Mouse (Mus musculus): ENCODE measurements around the gene Tmcc3. TPM values are rescaled to one million over a fixed set of nuclear protein-coding genes. Genes with fewer than 3 reads are reported as not detected.
"Not testable (repeated sequence)": the region's sequence is repeated elsewhere in the genome, so short reads cannot be mapped to it uniquely, and the experiment has no call there.

Gene Tmcc3
- total RNA-seq, 2 experiments from 2014 or later: 25.7 to 31.5 TPM

DNA sequence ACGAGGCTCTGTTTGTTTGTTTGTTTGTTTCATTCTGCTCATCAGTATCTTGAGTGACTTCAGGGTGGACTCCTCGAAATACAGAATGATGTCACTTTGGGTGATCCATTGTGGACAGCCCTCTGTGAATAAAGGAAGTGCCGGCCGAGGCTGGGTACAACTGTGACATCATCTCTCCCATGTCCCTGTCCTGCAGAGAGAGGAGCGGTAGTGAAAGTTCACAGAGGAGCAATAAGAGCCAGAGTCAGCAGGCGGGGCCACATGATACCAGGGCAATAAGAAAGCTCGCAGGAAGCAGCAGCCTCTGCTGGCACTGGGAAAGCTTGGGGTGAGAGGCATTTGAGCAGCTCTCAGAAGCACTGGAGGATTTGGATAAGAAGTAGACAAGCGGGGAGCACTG lies 264.2 kb downstream of the Tmcc3 start:
- DNase-seq: peak; percentile 69 to 87

DNA sequence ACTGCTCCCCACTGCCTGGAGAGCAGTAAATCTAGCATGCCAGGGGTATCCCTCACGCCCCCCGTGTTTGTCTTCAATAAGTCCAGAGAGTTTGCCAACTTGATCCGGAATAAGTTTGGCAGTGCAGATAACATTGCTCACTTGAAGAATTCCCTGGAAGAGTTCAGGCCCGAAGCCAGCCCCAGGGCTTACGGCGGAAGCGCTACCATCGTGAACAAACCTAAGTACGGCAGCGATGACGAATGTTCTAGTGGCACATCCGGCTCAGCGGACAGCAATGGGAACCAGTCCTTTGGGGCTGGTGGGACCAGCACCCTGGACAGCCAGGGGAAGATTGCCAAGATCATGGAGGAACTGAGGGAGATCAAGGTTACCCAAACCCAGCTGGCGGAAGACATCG lies 267.1 kb downstream of the Tmcc3 start:
- peak in 1 of 2 experiments; percentile 11 for DNase-seq

DNA sequence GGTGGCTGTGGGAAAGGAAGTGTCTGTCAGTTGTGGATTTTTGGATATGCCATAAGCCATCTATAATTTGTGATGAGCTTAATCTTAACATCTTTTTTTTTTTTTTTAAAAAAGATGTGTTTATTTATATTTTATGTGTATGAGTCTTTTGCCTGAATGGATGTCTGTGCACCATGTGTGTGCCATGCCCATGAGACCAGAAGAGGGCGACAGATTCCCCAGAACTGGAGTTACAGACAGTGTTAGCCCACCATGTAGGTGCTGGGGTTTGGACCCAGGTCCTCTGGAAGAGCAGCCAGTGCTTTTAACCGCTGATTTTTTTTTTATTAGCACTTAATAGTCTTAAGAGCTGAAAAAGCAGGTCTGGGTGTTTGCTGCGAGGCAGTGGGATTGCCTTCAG lies 269.6 kb downstream of the Tmcc3 start:
- DNase-seq: peak in 1 of 2 experiments; percentile 2

DNA sequence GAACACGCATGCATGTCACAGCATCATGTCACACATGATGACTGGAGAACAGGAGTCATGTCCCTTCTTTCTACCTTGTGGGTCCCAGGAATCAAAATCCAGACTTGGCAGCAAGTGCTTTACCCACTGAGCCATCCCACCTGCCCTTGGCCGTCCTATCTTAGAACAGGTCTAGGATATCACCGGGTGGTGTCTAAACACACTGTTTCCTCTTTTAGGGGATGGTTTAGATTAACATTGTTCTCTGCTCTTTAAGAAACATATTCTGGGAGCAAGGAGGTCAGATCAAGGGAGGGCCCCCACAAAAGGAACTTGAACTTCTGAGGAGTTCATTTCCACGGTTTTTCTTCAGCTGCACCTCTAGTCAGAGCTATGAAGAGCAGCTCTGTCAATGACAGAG lies 272.0 kb downstream of the Tmcc3 start:
- no peak for DNase-seq

- DNase-seq: no peak
Observed at GRCm38 (mm10) chr10:94584851-94585359, 273.2 kb downstream of the Tmcc3 start.

DNA sequence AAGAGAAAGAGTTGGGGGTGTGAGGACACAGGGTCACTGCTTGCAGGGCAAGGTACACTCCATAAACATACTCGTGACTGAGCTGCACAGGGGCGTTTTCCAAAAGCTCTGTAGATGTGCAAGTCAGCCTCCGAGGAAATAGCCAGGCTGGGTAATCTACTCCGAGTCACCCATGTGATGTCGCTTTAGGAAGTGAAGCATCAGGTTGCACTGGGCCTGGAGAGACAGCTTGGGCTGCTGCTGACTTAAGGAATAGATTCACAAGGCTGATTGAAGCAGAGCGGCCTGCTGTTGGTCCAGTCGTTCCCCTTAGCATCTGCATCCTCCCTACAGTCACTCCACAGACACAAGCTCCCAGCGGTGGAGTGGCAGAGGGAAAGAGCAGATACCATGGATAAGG lies 274.1 kb downstream of the Tmcc3 start:
- DNase-seq: no peak

DNA sequence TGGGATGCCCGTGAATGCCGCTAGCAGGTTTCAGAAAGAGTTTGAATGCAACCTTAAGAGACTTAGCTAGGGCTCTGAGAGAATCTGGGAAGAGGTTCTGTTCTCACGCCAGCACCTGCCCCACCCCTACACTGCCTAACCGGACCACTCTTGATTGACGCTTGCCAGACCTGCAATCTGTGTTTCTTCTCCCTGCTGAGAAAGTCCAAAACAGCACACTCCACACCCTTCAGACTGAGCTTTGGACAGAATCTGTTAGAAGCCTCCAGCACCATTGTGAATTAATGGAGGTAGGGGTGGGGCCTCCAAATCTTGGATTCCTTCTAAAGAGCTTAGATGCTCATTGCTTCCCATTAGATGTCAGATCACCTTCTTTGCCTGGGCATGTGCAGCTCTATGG lies 277.2 kb downstream of the Tmcc3 start:
- DNase-seq: no peak

- peak in 1 of 2 experiments; percentile 65 for DNase-seq
Observed at GRCm38 (mm10) chr10:94595705-94596104, 284.0 kb downstream of the Tmcc3 start.

- not testable (repeated sequence) for DNase-seq
Observed at GRCm38 (mm10) chr10:94599846-94600245, 288.1 kb downstream of the Tmcc3 start.

- no peak for DNase-seq
Observed at GRCm38 (mm10) chr10:94601034-94601433, 289.3 kb downstream of the Tmcc3 start.

DNA sequence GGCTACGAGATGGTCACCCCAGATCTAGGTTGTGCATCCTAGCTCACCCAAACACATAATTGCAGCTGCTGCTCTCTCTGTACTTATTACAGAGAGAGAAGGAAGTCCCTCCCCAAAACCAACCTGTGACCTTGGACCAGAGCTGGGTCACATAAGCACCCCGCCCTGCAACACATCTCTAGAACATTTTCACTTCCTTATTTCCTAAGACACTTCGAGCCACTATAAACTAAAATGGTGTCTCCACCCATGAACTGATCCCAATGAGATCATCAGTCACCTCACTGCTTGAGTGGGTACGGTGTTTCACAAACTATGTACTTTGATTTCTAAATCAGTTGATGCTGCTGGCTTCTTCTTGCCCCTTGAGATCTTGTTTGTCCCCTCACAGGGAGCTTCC lies 293.7 kb downstream of the Tmcc3 start:
- peak in 1 of 2 experiments; percentile 40 for DNase-seq

- DNase-seq: peak; percentile 80 to 88
Observed at GRCm38 (mm10) chr10:94609309-94609777, 297.6 kb downstream of the Tmcc3 start.

GRCm38 (mm10) chr10:94611228-94611968 lies 299.6 kb downstream of the Tmcc3 start:
- no peak for DNase-seq

GRCm38 (mm10) chr10:94611969-94612440 lies 300.3 kb downstream of the Tmcc3 start:
- DNase-seq: peak in 1 of 2 experiments; percentile 23

DNA sequence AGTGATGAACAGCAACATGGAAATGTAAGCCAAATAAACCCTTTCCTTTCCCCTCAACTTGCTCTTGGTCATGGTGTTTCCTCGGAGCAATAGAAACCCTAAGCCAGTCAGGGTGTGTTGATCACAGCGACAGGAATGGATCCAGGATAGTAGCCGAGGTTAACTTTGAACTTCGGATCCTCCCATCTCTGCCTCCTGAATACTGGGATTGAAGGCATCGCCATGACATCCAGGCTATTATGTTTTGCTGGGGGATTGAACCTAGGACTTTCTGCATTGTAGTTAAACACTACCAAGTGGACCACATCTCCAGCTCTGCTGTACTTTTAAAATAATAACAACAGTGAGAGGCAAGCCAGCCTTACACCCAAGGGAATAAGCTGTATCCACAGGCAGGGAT lies 307.8 kb downstream of the Tmcc3 start:
- DNase-seq: no peak

DNA sequence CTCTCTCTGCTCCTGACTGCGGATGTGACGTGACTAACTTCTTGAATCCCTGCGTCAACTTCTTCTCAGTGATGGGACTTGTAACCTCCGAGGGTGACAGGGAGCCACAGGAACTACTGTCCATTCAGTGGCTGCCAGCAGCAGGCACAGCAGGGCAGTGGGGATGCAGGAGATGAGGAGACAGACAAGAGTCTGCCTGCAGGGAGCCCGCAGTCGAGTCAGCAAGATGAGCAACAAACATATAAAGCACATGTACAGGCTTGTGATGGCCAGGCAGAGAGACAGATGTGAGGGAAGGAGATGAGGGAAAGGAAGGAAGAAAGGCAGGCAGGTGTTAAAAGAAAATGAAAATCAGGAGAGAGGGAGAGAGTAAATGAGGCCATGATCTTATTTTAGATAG lies 308.8 kb downstream of the Tmcc3 start:
- DNase-seq: no peak

GRCm38 (mm10) chr10:94621420-94622225 lies 309.9 kb downstream of the Tmcc3 start:
- DNase-seq: no peak

- DNase-seq: no peak
Observed at GRCm38 (mm10) chr10:94622281-94622680, 310.5 kb downstream of the Tmcc3 start.

DNA sequence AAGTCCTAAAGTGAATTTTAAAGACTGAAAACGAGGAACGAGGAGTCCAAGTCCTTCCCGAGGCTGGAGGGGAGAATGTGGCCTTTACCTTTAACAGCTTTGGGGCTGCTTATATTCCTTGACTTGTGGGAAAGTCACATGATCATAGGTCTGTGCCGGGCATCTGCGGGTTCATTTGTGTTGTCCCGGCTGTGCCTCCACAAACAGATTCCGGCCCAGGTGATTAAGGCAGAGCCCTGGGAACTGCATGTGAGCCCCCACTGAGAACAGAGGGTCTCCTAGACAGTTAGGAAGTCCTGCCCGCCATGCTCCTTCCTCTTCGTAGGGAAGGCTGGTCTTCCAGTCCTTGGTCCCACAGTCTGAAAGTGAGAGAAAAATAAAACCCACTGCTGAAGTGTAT lies 311.1 kb downstream of the Tmcc3 start:
- DNase-seq: no peak

- DNase-seq: peak; percentile 82 to 91
Observed at GRCm38 (mm10) chr10:94623617-94624016, 311.9 kb downstream of the Tmcc3 start.

GRCm38 (mm10) chr10:94625036-94625435 lies 313.3 kb downstream of the Tmcc3 start:
- no peak for DNase-seq

DNA sequence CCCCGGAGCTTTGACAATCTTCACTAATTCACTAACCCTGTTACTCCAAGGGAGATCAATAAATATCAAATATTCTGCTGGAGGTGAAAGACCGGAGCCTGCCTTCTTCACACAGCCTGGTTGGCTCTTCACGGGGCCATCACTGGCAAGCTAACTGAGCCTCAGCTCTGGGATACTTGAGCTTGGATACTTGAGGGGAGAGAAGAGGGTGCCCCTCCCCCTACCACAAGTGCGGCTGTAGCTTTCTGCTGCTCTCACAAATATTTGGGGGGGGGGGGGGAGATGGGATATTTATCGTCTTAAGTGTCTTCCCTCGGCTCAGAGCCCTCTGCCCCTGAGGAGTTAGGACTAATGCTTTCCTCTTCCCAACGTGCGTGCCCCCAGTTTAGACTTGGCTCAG lies 313.9 kb downstream of the Tmcc3 start:
- DNase-seq: no peak

- no peak for DNase-seq
Observed at GRCm38 (mm10) chr10:94630771-94631280, 319.1 kb downstream of the Tmcc3 start.

Data from heart, adult 18-20 months (tissue).